Mouse (Mus musculus): ENCODE results near the gene Gm20388.

Gm20388 gene

GRCm38 (mm10) chr8:120298601-120299532 is 388.2 kb downstream of the Gm20388 start:
- peak in 1 of 2 experiments; percentile 53 for DNase-seq

DNA sequence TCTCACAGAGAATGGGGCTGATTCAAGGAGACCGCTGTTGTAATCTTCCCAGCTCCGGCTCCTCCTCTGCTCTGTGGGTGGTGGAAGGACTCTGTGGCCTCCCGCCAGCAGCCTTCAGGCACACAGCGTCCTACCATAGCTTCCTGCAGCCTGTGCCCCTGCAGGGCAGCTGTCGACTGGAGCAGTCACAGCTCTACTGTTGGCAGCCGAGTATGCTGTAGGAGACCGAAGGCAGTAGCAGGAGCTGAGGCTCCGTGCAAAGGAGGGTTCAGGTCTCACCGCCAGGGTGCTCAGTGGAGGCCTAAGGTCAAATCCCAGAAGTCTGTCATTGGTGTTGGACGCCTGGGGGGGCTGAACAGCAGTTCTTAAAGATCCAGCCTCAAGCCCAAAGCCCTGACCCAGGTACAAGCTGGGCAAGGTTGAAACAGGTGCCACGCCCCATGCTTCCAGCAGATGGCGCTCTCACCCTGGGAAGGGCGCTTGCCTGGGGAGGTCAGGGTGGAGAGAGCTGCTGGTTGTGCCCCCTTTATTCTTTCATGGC is 390.0 kb downstream of the Gm20388 start:
- peak; percentile 83 to 84 for DNase-seq

DNA sequence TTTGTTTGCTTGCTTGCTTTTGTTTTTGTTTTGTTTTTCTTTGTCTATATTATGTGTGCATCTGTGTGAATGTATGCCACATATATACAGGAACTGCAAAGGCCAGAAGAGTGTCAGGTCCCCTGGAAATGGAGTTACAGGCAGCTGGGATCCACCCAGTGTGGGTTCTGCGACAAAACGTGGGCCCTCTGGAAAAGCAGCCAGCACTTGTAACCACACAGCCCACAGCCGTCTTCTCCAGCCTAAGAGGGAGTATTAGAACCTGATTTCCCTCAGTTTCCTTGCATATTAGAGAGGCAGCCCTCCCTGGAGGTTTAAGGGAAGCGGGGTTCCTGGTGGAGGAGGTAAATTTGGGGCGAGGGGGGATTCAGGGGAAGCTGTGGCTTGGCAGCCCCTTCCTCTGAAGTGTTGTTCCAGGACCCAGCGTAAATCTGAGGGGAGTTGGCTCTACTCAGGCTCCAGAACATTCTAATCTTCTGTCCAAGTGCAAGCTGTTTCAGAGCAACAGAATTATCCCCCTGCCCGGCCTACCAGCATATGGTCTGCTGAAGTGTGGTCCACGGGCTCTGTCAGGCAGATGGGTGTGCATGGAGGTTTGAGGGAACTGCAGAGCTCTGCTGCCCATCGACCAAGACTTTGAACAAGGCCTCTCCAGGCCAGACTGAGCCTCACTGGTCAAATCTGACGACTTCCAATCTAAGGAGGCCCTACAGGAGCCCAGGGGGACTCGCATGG is 392.5 kb downstream of the Gm20388 start:
- no peak for DNase-seq

DNA sequence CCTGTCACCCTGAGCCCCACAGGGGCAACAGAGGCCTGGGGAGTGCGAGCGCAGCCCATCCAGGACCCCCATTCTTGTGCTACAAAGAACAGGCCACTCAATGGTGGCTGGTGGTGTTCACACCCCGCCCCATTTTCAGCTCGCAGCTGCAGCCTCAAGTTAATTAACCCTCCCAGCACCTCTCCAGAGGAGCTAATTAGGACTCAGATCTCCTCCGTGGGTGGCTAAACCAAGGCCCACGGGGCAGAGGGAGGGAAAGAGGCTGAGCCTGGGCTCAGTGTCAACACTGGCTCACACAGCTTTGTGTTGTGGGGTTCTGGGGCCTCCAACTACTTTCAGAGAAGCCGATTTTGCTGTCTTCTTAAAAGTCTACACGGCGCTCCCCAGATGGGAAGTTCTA is 393.5 kb downstream of the Gm20388 start:
- no peak for DNase-seq

GRCm38 (mm10) chr8:120305800-120306385 is 395.3 kb downstream of the Gm20388 start:
- DNase-seq, result no peak

- DNase-seq, result no peak
Observed at GRCm38 (mm10) chr8:120307103-120307502, 396.5 kb downstream of the Gm20388 start.

DNA sequence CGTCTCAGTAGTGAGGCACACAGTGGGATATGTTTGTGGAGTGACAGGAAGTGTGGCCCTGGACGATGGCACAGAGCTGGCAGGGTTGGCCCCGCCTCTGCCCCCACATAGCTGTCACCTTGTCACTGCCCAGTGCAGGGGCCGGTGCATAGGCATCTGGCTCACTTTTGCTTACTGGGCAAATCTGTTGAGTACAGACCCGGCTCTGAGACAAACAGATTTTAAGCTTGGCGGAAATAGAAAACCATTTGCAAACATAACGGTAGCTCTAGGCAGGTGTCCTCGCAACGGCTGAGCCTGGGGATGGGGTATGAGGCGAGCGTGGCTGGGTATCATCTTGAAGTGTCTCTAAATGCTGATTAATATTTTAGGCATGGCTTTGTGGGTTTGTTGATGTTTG is 396.9 kb downstream of the Gm20388 start:
- no peak for DNase-seq

DNA sequence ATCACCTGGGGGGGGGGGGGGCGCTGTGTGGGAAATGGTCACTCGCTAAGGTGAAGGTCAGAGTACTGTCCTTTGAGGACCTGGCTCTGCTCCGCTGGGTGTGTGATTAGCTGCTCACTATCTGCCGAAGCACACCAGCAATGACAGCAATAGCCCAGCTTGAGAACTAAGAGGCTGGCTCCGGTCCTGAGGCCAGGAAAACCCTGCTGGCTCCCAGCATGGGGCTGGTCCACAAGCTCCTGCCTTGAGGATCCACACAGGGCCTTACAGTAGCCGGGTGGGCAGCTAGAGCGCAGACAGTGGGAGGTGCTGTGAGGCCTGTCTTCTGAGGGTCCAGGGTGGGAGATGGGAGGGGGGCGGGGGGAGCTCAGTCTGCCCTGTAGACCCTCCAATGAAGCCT is 397.5 kb downstream of the Gm20388 start:
- DNase-seq, result no peak

DNA sequence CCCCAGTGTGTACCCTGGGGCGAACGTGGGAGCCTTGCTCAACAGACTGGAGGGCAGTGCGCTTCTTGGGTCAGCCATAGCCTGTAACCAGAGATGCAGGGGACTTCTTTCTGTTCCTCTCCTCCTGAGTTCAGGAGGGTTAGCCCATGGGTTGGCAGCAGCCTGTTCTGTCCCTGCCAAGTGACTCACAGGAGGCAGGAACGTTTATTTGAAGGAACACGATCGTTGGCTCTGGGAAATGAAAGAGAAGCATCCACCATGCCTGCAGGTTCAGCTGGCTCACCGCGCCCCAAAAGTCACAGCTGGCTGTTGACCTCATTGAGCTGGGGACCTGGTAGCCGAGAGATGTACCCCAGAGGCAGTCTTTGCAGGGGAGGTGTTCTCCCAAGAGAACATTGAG is 397.9 kb downstream of the Gm20388 start:
- DNase-seq, result no peak

DNA sequence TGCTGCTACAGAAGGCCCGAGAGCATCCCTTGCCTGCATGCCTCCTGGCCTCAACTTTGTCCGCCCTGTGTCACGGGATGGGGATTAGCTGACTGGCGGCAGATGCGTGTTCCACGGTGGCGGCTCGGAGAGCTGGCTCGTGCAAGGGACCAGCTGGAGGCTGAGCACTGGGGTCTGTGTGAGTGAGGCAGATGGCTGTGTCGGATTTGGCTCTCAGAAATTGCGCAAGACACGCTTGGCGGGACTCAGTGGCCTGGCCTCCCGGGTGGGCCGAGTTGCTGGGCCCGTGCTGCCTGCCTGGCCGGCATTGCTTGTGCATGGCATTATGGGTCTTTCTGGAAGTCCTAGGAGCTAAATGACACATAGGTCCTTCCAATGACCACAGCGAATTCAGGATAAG is 398.7 kb downstream of the Gm20388 start:
- peak; percentile 69 to 93 for DNase-seq

DNA sequence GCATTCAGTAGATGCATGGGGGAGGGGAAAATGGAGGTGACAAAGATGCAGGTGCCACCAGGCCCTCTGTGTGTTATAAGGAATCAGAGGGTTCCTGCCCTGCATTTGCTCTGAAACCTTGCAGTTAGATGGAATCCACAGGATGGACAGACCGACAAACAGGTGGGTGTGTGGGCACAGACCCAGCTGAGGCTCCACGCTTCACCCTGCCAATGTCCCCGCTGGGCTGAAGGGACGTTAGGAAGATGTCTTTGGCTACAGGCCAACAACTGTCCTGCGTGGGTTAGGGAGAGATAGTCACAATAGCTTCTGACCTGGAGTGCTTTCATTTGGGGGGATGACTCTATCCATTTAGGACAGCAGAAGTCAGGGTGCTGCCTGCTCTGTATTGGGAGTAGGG is 399.4 kb downstream of the Gm20388 start:
- DNase-seq, result no peak

DNA sequence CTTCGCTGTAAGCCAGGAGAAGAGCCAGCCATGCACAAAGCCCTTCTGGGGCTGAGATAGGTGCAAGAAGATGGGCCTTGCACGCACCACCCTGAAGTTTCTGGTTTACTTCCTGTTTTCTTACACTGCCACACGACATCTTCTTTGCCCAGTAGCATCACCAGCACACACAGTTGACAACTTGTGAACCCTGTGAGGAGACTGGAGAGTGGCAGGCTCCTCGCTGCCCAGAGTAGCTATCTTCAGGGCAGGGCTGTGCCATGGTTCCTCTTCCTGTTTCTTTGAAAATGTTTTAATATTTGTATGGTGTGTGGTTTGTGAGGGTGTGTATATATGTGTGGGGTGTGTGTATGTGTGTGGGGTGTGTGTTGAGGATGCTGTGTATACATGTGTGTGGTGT is 401.8 kb downstream of the Gm20388 start:
- DNase-seq, result no peak

GRCm38 (mm10) chr8:120313674-120314073 is 403.0 kb downstream of the Gm20388 start:
- DNase-seq, result no peak

DNA sequence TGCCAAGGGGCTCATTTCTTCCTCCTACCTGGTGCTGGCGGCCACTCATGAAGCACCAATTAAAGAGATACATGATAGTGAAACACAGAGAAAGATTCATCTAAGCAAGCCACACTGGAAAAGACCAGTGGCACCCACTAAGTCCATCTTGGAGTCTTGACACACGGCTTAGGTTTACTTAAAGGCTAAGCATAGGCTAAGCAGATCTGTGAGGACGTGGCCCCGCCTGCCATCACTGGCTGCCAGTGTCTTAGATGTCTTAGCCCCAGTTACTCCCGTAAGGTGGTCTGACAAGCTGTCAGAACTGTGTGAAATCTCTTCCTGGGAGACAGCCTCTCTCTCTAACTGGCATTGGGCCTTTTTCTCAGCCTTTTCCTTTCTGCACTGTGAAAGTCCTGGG is 404.3 kb downstream of the Gm20388 start:
- no peak for DNase-seq

DNA sequence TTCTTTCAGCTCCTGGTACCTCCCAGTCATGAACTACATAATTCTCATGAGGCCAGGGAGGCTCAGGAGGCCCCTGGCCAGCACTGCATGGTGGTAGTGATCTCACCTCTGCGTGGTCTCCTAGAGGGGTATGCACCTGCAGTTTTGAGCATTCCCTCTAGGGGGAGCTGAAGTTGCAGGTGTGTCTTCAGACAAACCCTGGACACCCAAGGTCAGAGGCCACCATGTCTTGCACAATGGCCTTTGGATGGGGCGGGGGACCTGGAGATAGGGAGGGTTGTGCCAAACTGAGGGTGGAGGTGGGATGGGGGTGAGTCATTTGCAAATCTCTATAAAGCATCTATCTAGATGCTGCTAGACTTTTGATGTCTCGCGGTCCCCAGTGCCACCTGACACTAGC is 405.0 kb downstream of the Gm20388 start:
- peak in 1 of 2 experiments; percentile 35 for DNase-seq

DNA sequence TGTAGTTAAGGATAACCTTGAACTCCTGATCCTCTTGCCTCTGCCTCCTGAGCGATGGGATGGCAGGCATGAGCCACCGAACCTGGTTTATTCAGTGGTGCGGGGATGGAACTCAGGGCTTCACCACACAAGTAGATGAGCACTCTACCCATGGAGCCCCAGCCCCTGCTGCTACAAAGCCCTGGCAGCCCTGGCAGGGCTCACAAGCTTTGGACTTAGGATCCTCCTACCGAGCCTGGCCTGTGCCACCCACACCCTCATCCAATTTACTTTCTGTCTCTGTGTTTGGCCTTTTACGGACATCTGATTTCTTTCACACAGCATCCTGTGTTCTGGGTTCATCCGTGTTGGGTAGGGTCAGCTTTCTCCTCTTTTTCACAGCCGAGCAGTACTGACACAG is 406.1 kb downstream of the Gm20388 start:
- DNase-seq, result no peak

GRCm38 (mm10) chr8:120317118-120317824 is 406.6 kb downstream of the Gm20388 start:
- peak in 1 of 2 experiments; percentile 51 for DNase-seq

- no peak for DNase-seq
Observed at GRCm38 (mm10) chr8:120318476-120318991, 407.9 kb downstream of the Gm20388 start.

DNA sequence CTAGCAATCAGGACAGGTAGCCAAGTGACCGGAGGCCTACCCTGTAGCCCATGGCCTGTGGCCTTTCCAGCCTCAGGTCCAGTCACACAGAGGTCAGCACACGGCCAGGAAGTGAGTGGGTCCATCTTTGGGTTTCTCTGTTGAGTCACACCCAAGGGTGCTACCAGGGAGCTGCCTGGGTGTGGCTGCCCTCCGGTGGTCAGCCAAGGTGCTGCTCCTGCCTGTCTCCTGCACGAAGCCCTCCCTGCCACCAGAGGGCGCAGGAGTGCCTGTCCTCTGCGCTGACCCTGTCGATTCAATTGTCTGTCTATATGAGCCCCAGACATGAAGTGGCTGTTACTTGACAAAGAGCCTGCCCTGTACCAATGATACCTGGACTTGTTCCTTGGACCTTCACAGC is 408.8 kb downstream of the Gm20388 start:
- peak; percentile 82 to 88 for DNase-seq

DNA sequence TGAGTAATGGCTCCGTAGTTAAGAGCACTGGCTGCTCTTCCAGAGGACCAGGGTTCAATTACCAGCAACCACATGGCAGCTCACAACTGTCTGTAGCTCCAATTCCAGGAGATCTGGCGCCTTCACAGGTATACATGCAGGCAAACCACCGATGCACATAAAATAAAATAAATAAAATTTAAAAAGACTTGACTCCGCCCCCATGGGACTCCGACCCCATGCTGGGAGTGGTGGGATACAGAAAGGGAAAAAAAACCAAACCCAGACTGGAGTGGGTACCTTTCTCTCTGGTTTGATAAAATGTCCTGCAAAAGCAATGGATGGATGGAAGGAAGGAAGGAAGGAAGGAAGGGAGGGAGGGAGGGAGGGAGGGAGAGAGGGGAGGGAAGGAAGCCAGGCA is 409.5 kb downstream of the Gm20388 start:
- DNase-seq, result no peak

GRCm38 (mm10) chr8:120321724-120322123 is 411.1 kb downstream of the Gm20388 start:
- peak in 1 of 2 experiments; percentile 47 for DNase-seq

- peak; percentile 75 to 89 for DNase-seq
Observed at GRCm38 (mm10) chr8:120322956-120323448, 412.4 kb downstream of the Gm20388 start.
